Mouse (Mus musculus) CH12.LX (cell line): ENCODE results near the gene Cdh22. TPM values are rescaled to one million over a fixed set of nuclear protein-coding genes. Genes with fewer than 3 reads are reported as not detected.

ENCODE experiments used
- DNase-seq: peaks from one replicate; pipeline ENCODE4 v3.0.0-alpha.2; 2013; ENCODE audit errors: extremely low read depth
- H3K27ac ChIP-seq: 2 replicates; pipeline ENCODE4 v1.5.1; 2012; ENCODE audit warnings: low read depth, mild to moderate bottlenecking, control low read depth, moderate library complexity; ENCODE audit not compliant: insufficient read depth
- H3K27me3 ChIP-seq: replicated peaks from 2 replicates; pipeline ENCODE3; 2012; ENCODE audit warnings: inconsistent platforms
- H3K36me3 ChIP-seq, 2 experiments: replicated peaks in 1 of 2; 2 replicates each; pipeline versions ENCODE3 to v1.6.1; 2012; ENCODE audit warnings: inconsistent platforms in 1 of 2, low read length in 1 of 2, mild to moderate bottlenecking in 1 of 2, mixed read lengths in 1 of 2, moderate library complexity in 1 of 2; ENCODE audit not compliant: control insufficient read depth in 1 of 2, insufficient read depth in 1 of 2
- H3K4me1 ChIP-seq, 2 experiments: 2 replicates each; pipeline ENCODE4 v1.6.1; 2012; ENCODE audit warnings: inconsistent platforms in 1 of 2, moderate library complexity in 1 of 2; ENCODE audit not compliant: insufficient read depth in 2 of 2, control insufficient read depth in 1 of 2
- H3K4me2 ChIP-seq: 2 replicates; pipeline ENCODE4 v1.6.1; 2012; ENCODE audit warnings: low read depth, mild to moderate bottlenecking, control low read depth; ENCODE audit not compliant: poor library complexity, insufficient read depth, severe bottlenecking
- H3K4me3 ChIP-seq, 3 experiments: fragments of 150-350 bp in 1 of 3; sonication (generic) in 1 of 3; replicated peaks in 1 of 3; 2 replicates each; pipeline versions ENCODE3 to v1.5.1; 2011 to 2012; ENCODE audit warnings: low read depth in 2 of 3, low read length in 2 of 3, mild to moderate bottlenecking in 2 of 3, moderate library complexity in 2 of 3, control low read depth in 1 of 3, improper control_type of control experiment in 1 of 3, inconsistent platforms in 1 of 3, mixed read lengths in 1 of 3; ENCODE audit not compliant: poor library complexity in 1 of 3
- H3K79me2 ChIP-seq: replicated peaks from 2 replicates; pipeline ENCODE4 v1.6.1; 2012; ENCODE audit warnings: mild to moderate bottlenecking, moderate library complexity; ENCODE audit not compliant: control insufficient read depth, poor library complexity, insufficient read depth, severe bottlenecking; ENCODE audit errors: extremely low read depth
- H3K9ac ChIP-seq: 2 replicates; pipeline ENCODE4 v1.6.1; 2012; ENCODE audit warnings: low read depth, mild to moderate bottlenecking, control low read depth, moderate library complexity; ENCODE audit not compliant: insufficient read depth
- H3K9me3 ChIP-seq: replicated peaks from 2 replicates; pipeline ENCODE3; 2012; ENCODE audit warnings: low read length, inconsistent platforms, mixed read lengths
- BHLHE40 ChIP-seq: IDR thresholded peaks from 2 replicates; pipeline ENCODE4 v1.6.1; 2011; ENCODE audit warnings: mild to moderate bottlenecking, low read depth, low read length, improper control_type of control experiment
- CHD2 ChIP-seq: IDR thresholded peaks from 2 replicates; pipeline ENCODE4 v1.6.1; 2011; ENCODE audit warnings: low read length, improper control_type of control experiment
- CTCF ChIP-seq, 2 experiments: IDR thresholded peaks in 1 of 2; conservative IDR thresholded peaks in 1 of 2; 2 replicates each; pipeline ENCODE4 v1.5.1; 2011 to 2012; ENCODE audit warnings: low read depth in 2 of 2, low read length in 2 of 2, improper control_type of control experiment in 1 of 2, inconsistent platforms in 1 of 2, mild to moderate bottlenecking in 1 of 2, moderate library complexity in 1 of 2
- E2F4 ChIP-seq: IDR thresholded peaks from 2 replicates; pipeline ENCODE4 v1.6.1; 2011; ENCODE audit warnings: low read depth, low read length, improper control_type of control experiment; ENCODE audit not compliant: insufficient replicate concordance
- EP300 ChIP-seq: IDR thresholded peaks from 2 replicates; pipeline ENCODE4 v1.6.1; 2011; ENCODE audit warnings: low read length, improper control_type of control experiment
- GABPA ChIP-seq: IDR thresholded peaks from 2 replicates; pipeline ENCODE4 v1.6.1; 2012; ENCODE audit warnings: low read depth, low read length, improper control_type of control experiment, inconsistent platforms; ENCODE audit not compliant: insufficient replicate concordance
- MEF2A ChIP-seq: IDR thresholded peaks from 2 replicates; pipeline ENCODE4 v1.6.1; 2014; ENCODE audit warnings: low read depth, mild to moderate bottlenecking, inconsistent platforms, low read length, improper control_type of control experiment, borderline replicate concordance
- MXI1 ChIP-seq: IDR thresholded peaks from 2 replicates; pipeline ENCODE4 v1.6.1; 2011; ENCODE audit warnings: mild to moderate bottlenecking, low read depth, low read length, improper control_type of control experiment
- MYC ChIP-seq: IDR thresholded peaks from 2 replicates; pipeline ENCODE4 v1.6.1; 2011; ENCODE audit warnings: low read depth, mild to moderate bottlenecking, improper control_type of control experiment, low read length
- NELFE ChIP-seq: IDR thresholded peaks from 2 replicates; pipeline ENCODE4 v1.6.1; 2011; ENCODE audit warnings: low read depth, low read length, improper control_type of control experiment
- NRF1 ChIP-seq: IDR thresholded peaks from 2 replicates; pipeline ENCODE4 v1.6.1; 2014; ENCODE audit warnings: low read depth, mild to moderate bottlenecking, inconsistent platforms, low read length, improper control_type of control experiment, moderate library complexity
- PAX5 ChIP-seq: IDR thresholded peaks from 2 replicates; pipeline ENCODE4 v1.6.1; 2012; ENCODE audit warnings: low read length, inconsistent platforms, mixed read lengths
- SMC3 ChIP-seq: IDR thresholded peaks from 2 replicates; pipeline ENCODE4 v1.6.1; 2011; ENCODE audit warnings: low read depth, low read length, improper control_type of control experiment
- ZMIZ1 ChIP-seq: IDR thresholded peaks from 2 replicates; pipeline ENCODE4 v1.6.1; 2012; ENCODE audit warnings: low read depth, mild to moderate bottlenecking, inconsistent platforms, low read length, improper control_type of control experiment
- ZNF384 ChIP-seq: IDR thresholded peaks from 2 replicates; pipeline ENCODE4 v1.6.1; 2012; ENCODE audit warnings: low read depth, low read length, improper control_type of control experiment, inconsistent platforms
- dilution Hi-C: fragments of 300-500 bp; cut with MboI; formaldehyde crosslinking; loops from 2 replicates; pipeline ENCODE4 v1.14.3; 2020; ENCODE audit warnings: low sequenced_read_pairs; ENCODE audit not compliant: extremely low pct_unique_long_range_greater_than_20kb, extremely low pct_ligation_motif_present
- in situ Hi-C: fragments of 300-500 bp; cut with MboI; formaldehyde crosslinking; loops from 3 replicates; pipeline ENCODE4 v1.14.3; 2019; ENCODE audit warnings: low sequenced_read_pairs, low pct_ligation_motif_present, low pct_unique_long_range_greater_than_20kb, mixed read lengths
- polyA plus RNA-seq: library from polyadenylated mRNA; unstranded; fragments of >175 nt; gene quantifications from 2 replicates; pipeline ENCODE4 v1.2.1, GENCODE M21; 2012; ENCODE audit warnings: low read depth; ENCODE audit not compliant: insufficient read length
- total RNA-seq, 2 experiments: library from RNA; depleted of rRNA; stranded (reverse); fragments of 300-350 nt in 1 of 2; fragments of >200 nt in 1 of 2; gene quantifications; 2 replicates each; pipeline ENCODE4 v1.2.3; 2012 to 2014

Cdh22 gene
- total and polyA plus RNA-seq, 3 experiments = 0.08 TPM; not detected in 2

GRCm38 (mm10) chr2:165120765-165121164 lies 113.9 kb downstream of the Cdh22 start:
- H3K9ac ChIP-seq = no peak overlapping the region
- TF ChIP-seq BHLHE40 (no peak), NRF1 (no peak)
- no peaks in the 10 kb centered on the region for H3K36me3 ChIP-seq
- no peak overlapping the region for H3K4me2 ChIP-seq
- DNase-seq = no peak
- in situ Hi-C loops (no loop called here), dilution Hi-C loops (no loop called here)
- H3K27ac ChIP-seq = no peak overlapping the region
- H3K27me3 ChIP-seq = peaks cover 96% of the 10 kb centered on the region
- no peak overlapping the region for H3K4me3 ChIP-seq
- no peaks in the 10 kb centered on the region for H3K4me1 ChIP-seq
- H3K79me2 ChIP-seq = no peaks in the 10 kb centered on the region
- no peaks in the 10 kb centered on the region for H3K9me3 ChIP-seq

GRCm38 (mm10) chr2:165113733-165114132 lies 120.9 kb downstream of the Cdh22 start:
- peaks cover 5 to 9% of the 10 kb centered on the region in 2 experiments for H3K4me1 ChIP-seq
- peak; percentile 18 for DNase-seq
- H3K4me3 ChIP-seq = no peak overlapping the region

GRCm38 (mm10) chr2:165112149-165112548 lies 122.5 kb downstream of the Cdh22 start:
- in situ Hi-C loops = no loop called here
- Histone ChIP-seq H3K4me3 (no peak overlapping the region), H3K79me2 (no peaks in the 10 kb centered on the region), H3K36me3 (no peaks in the 10 kb centered on the region), H3K27ac (no peak overlapping the region), H3K4me2 (no peak overlapping the region), H3K9ac (no peak overlapping the region), H3K27me3 (peaks cover 89% of the 10 kb centered on the region), H3K9me3 (peaks cover 4% of the 10 kb centered on the region), H3K4me1 (peaks cover 5 to 9% of the 10 kb centered on the region in 2 experiments)
- dilution Hi-C loops = no loop called here
- TF ChIP-seq NELFE = no peak
- TF ChIP-seq SMC3 = peak; percentile 30
- no peak for TF ChIP-seq GABPA
- TF ChIP-seq EP300 = no peak
- no peak for TF ChIP-seq ZMIZ1
- no peak for TF ChIP-seq MYC
- peak in 1 of 2 experiments; percentile 44; a peak in 2 of 4 replicates for TF ChIP-seq CTCF (conservative IDR thresholded peaks at IDR 0.05 in 1 of 2, IDR thresholded peaks at IDR 0.05 in 1 of 2; ENCODE audit: low read depth in 2 of 2, low read length in 2 of 2)
- DNase-seq = no peak

More at GRCm38 (mm10) chr2:165113733-165114132, 120.9 kb downstream of the Cdh22 start:
- no peak overlapping the region for H3K9ac ChIP-seq
- H3K79me2 ChIP-seq = no peaks in the 10 kb centered on the region
- dilution Hi-C loops (no loop called here), in situ Hi-C loops (no loop called here)
- TF ChIP-seq E2F4 (no peak), MXI1 (no peak), MEF2A (no peak), PAX5 (no peak), ZMIZ1 (no peak), CHD2 (no peak), ZNF384 (no peak), BHLHE40 (no peak)
- H3K27ac ChIP-seq = no peak overlapping the region
- no peaks in the 10 kb centered on the region for H3K36me3 ChIP-seq
- peaks cover 92% of the 10 kb centered on the region for H3K27me3 ChIP-seq
- no peak overlapping the region for H3K4me2 ChIP-seq
- peaks cover 4% of the 10 kb centered on the region for H3K9me3 ChIP-seq
